Mouse (Mus musculus) limb, embryonic 14.5 days (tissue): ENCODE results near the gene Col7a1. TPM values are rescaled to one million over a fixed set of nuclear protein-coding genes. Genes with fewer than 3 reads are reported as not detected.

Source experiments
- ATAC-seq: fragments of 200-750 bp; cut with Nextera tagmentation; 2 replicates; pipeline ENCODE4 v1.8.0; 2017; ENCODE audit warnings: low read depth, moderate number of reproducible peaks, moderate TSS enrichment; ENCODE audit not compliant: low FRiP score
- DNase-seq: peaks from one replicate; pipeline ENCODE4 v3.0.0-alpha.2; 2015; ENCODE audit warnings: low spot score
- H3K27ac ChIP-seq: fragments of 300-500 bp; sonication (generic); replicated peaks from 2 replicates; pipeline ENCODE4 v1.5.1; 2014; ENCODE audit warnings: low read depth, mild to moderate bottlenecking, low read length, moderate library complexity, mixed read lengths
- H3K27me3 ChIP-seq: fragments of 300-500 bp; sonication (generic); 2 replicates; pipeline ENCODE4 v1.6.1; 2014; ENCODE audit warnings: low read length, mixed read lengths; ENCODE audit not compliant: control insufficient read depth, insufficient read depth
- H3K36me3 ChIP-seq: fragments of 300-500 bp; sonication (generic); 2 replicates; pipeline ENCODE4 v1.6.1; 2014; ENCODE audit warnings: mild to moderate bottlenecking, low read length, moderate library complexity, mixed read lengths; ENCODE audit not compliant: control insufficient read depth, insufficient read depth
- H3K4me1 ChIP-seq: fragments of 300-500 bp; sonication (generic); 2 replicates; pipeline ENCODE4 v1.6.1; 2014; ENCODE audit warnings: antibody characterized with exemption, low read length, mixed read lengths; ENCODE audit not compliant: control insufficient read depth, insufficient read depth
- H3K4me2 ChIP-seq: fragments of 300-500 bp; sonication (generic); replicated peaks from 2 replicates; pipeline ENCODE4 v1.6.1; 2014; ENCODE audit warnings: low read depth, mild to moderate bottlenecking, low read length, moderate library complexity; ENCODE audit not compliant: severe bottlenecking
- H3K4me3 ChIP-seq: fragments of 300-500 bp; sonication (generic); replicated peaks from 2 replicates; pipeline ENCODE4 v1.5.1; 2014; ENCODE audit warnings: low read length
- H3K9ac ChIP-seq: fragments of 300-500 bp; sonication (generic); 2 replicates; pipeline ENCODE4 v1.6.1; 2014; ENCODE audit warnings: mild to moderate bottlenecking, low read depth, low read length, moderate library complexity; ENCODE audit not compliant: severe bottlenecking
- H3K9me3 ChIP-seq: fragments of 300-500 bp; sonication (generic); 2 replicates; pipeline ENCODE4 v1.6.1; 2016; ENCODE audit warnings: low read length; ENCODE audit not compliant: control insufficient read depth
- POLR2A ChIP-seq: fragments of 200-500 bp; IDR thresholded peaks from 2 replicates; pipeline ENCODE4 v1.8.0; 2012; ENCODE audit warnings: inconsistent platforms, mild to moderate bottlenecking, moderate library complexity, borderline replicate concordance; ENCODE audit not compliant: insufficient read depth, insufficient read length; ENCODE audit errors: extremely low read depth
- WGBS: fragments of 180-500 bp; shearing (Covaris S2); extraction: QIAGEN DNeasy Blood & Tissue Kit; methylation state at CpG from one replicate; pipeline ENCODE4 v1.1.7; 2014; 5-methylcytosine and 5-hydroxymethylcytosine counted together
- polyA plus RNA-seq, 2 experiments: library from polyadenylated mRNA; depleted of rRNA in 1 of 2; stranded (reverse) in 1 of 2; unstranded in 1 of 2; fragments of >200 nt; fragmentation: Nextera tagmentation in 1 of 2; extraction: Ambion mirVana in 1 of 2; gene quantifications; 2 replicates each; pipeline versions ENCODE4 v1.2.1 to v1.2.3; 2012 to 2014

The Col7a1 gene
- polyA plus RNA-seq, 2 experiments, result 25.9 to 44.6 TPM

- peaks cover 27% of the 10 kb centered on the region for H3K4me1 ChIP-seq
- peak; percentile 94 for ATAC-seq
Observed at GRCm38 (mm10) chr9:108991428-108992084, 38.2 kb downstream of the Col7a1 start, which contains the start of gene Pfkfb4. Gene Pfkfb4 (plus strand): TSS chr9:108991778.

GRCm38 (mm10) chr9:108992085-108992469, 38.7 kb downstream of the Col7a1 start:
- Histone ChIP-seq H3K27me3 (no peaks in the 10 kb centered on the region), H3K36me3 (no peaks in the 10 kb centered on the region), H3K4me2 (peak overlapping the region; percentile 90), H3K4me3 (peak overlapping the region; percentile 64), H3K27ac (no peak overlapping the region), H3K9ac (peak overlapping the region; percentile 64), H3K9me3 (no peaks in the 10 kb centered on the region), H3K4me1 (peaks cover 27% of the 10 kb centered on the region)
- 9% methylated on average over 18 of the region's 18 CpGs for WGBS
- DNase-seq (no peak), ATAC-seq (no peak; the same call in none of the 2 replicates)
- TF ChIP-seq POLR2A, result no peak

More at GRCm38 (mm10) chr9:108991428-108992084, 38.2 kb downstream of the Col7a1 start, which contains the start of gene Pfkfb4:
- H3K27ac ChIP-seq, result peak within 1 kb of the TSS; percentile 83
- WGBS, result 2% methylated on average over 31 of the region's 31 CpGs
- peak; percentile 100 for DNase-seq
- peak; percentile 61; the same call in 1 of the 2 replicates for TF ChIP-seq POLR2A
- H3K36me3 ChIP-seq, result no peaks in the 10 kb centered on the region
- H3K9me3 ChIP-seq, result no peaks in the 10 kb centered on the region
- peak within 1 kb of the TSS; percentile 64 for H3K4me3 ChIP-seq
- peak within 1 kb of the TSS; percentile 64 for H3K9ac ChIP-seq
- H3K27me3 ChIP-seq, result no peaks in the 10 kb centered on the region
- H3K4me2 ChIP-seq, result peak within 1 kb of the TSS; percentile 90

GRCm38 (mm10) chr9:108992620-108993361, 39.4 kb downstream of the Col7a1 start:
- ATAC-seq (no peak), DNase-seq (no peak)
- Histone ChIP-seq H3K4me3 (peak overlapping the region; percentile 64; the same call in 1 of the 2 replicates), H3K36me3 (no peaks in the 10 kb centered on the region), H3K4me2 (peak overlapping the region; percentile 90), H3K27me3 (no peaks in the 10 kb centered on the region), H3K9me3 (no peaks in the 10 kb centered on the region), H3K27ac (no peak overlapping the region), H3K4me1 (peaks cover 26% of the 10 kb centered on the region), H3K9ac (no peak overlapping the region)
- no peak for TF ChIP-seq POLR2A
- 82% methylated on average over 9 of the region's 9 CpGs for WGBS

GRCm38 (mm10) chr9:108996411-108996810, 43.0 kb downstream of the Col7a1 start:
- no peak overlapping the region for H3K4me3 ChIP-seq
- no peaks in the 10 kb centered on the region for H3K27me3 ChIP-seq
- DNase-seq, result no peak
- WGBS, result 72% methylated on average over 9 of the region's 9 CpGs
- no peak for TF ChIP-seq POLR2A
- no peak overlapping the region for H3K27ac ChIP-seq
- no peak overlapping the region for H3K4me2 ChIP-seq
- ATAC-seq, result no peak
- peaks cover 7% of the 10 kb centered on the region for H3K4me1 ChIP-seq
- H3K9me3 ChIP-seq, result no peaks in the 10 kb centered on the region
- H3K36me3 ChIP-seq, result no peaks in the 10 kb centered on the region
- H3K9ac ChIP-seq, result no peak overlapping the region

- no peaks in the 10 kb centered on the region for H3K27me3 ChIP-seq
- H3K4me2 ChIP-seq, result no peak overlapping the region
- H3K27ac ChIP-seq, result no peak overlapping the region
- WGBS, result 79% methylated on average over 19 of the region's 19 CpGs
- H3K9me3 ChIP-seq, result no peaks in the 10 kb centered on the region
- TF ChIP-seq POLR2A, result no peak
- no peaks in the 10 kb centered on the region for H3K4me1 ChIP-seq
- DNase-seq (no peak), ATAC-seq (no peak)
- H3K36me3 ChIP-seq, result no peaks in the 10 kb centered on the region
- no peak overlapping the region for H3K4me3 ChIP-seq
- no peak overlapping the region for H3K9ac ChIP-seq
Observed at GRCm38 (mm10) chr9:108998287-108999166, 45.1 kb downstream of the Col7a1 start.
